Mouse (Mus musculus): ENCODE measurements at regions not wholly inside any gene's neighbourhood (a gene's known extent, or its start where the extent isn't known, plus 50 kb on each side); places are given as distances from the start of the nearest gene placed in this dataset.

GRCm38 (mm10) chr13:78580863-78581595 is 381.5 kb upstream of the Nr2f1 start:
- no peak for DNase-seq

- DNase-seq, result no peak
Measured at GRCm38 (mm10) chr13:78577497-78577896, 377.9 kb upstream of the Nr2f1 start.

GRCm38 (mm10) chr13:78576300-78577296 is 377.0 kb upstream of the Nr2f1 start:
- DNase-seq, result no peak

GRCm38 (mm10) chr13:78571093-78571492 is 371.5 kb upstream of the Nr2f1 start:
- no peak for DNase-seq

GRCm38 (mm10) chr13:78524446-78524937 is 324.9 kb upstream of the Nr2f1 start:
- no peak for DNase-seq

- no peak for DNase-seq
Measured at GRCm38 (mm10) chr13:78520771-78521170, 321.2 kb upstream of the Nr2f1 start.

- no peak for DNase-seq
Measured at GRCm38 (mm10) chr13:78520186-78520585, 320.6 kb upstream of the Nr2f1 start.

GRCm38 (mm10) chr13:78500551-78500950 is 301.0 kb upstream of the Nr2f1 start:
- no peak for DNase-seq

- DNase-seq, result no peak
Measured at GRCm38 (mm10) chr13:78483760-78484357, 284.3 kb upstream of the Nr2f1 start.

- DNase-seq, result peak; percentile 83
Measured at GRCm38 (mm10) chr13:78482929-78483759, 283.6 kb upstream of the Nr2f1 start.

- no peak for DNase-seq
Measured at GRCm38 (mm10) chr13:78451333-78452070, 251.9 kb upstream of the Nr2f1 start.

GRCm38 (mm10) chr13:78446726-78447031 is 247.1 kb upstream of the Nr2f1 start:
- DNase-seq, result no peak

- no peak for DNase-seq
Measured at GRCm38 (mm10) chr13:78445891-78446725, 246.6 kb upstream of the Nr2f1 start.

- no peak for DNase-seq
Measured at GRCm38 (mm10) chr13:78444691-78445349, 245.3 kb upstream of the Nr2f1 start.

GRCm38 (mm10) chr13:78428469-78428868 is 228.9 kb upstream of the Nr2f1 start:
- DNase-seq, result no peak

- peak; percentile 2 to 15 for DNase-seq
Measured at GRCm38 (mm10) chr13:78428084-78428445, 228.5 kb upstream of the Nr2f1 start.

- peak; percentile 19 to 28 for DNase-seq
Measured at GRCm38 (mm10) chr13:78427141-78428083, 227.9 kb upstream of the Nr2f1 start.

GRCm38 (mm10) chr13:78426306-78426921 is 226.9 kb upstream of the Nr2f1 start:
- DNase-seq, result no peak
